Mouse (Mus musculus) small intestine, adult 2 months (tissue): ENCODE results near the gene Cdk2ap1. TPM values are rescaled to one million over a fixed set of nuclear protein-coding genes. Genes with fewer than 3 reads are reported as not detected.
"Not testable (repeated sequence)": the region's sequence is repeated elsewhere in the genome, so short reads cannot be mapped to it uniquely, and the experiment has no call there.

Source experiments
- H3K27ac ChIP-seq: fragments of 200-500 bp; 2 replicates; pipeline ENCODE4 v1.5.1; 2012; ENCODE audit warnings: low read depth, low read length, control low read depth, inconsistent platforms; ENCODE audit not compliant: insufficient read depth
- H3K27me3 ChIP-seq: fragments of 200-500 bp; 2 replicates; pipeline ENCODE4 v1.6.1; 2012; ENCODE audit warnings: mild to moderate bottlenecking, moderate library complexity, low read length, inconsistent platforms; ENCODE audit not compliant: control insufficient read depth, insufficient read depth
- H3K36me3 ChIP-seq: fragments of 200-500 bp; 2 replicates; pipeline ENCODE4 v1.6.1; 2012; ENCODE audit warnings: mild to moderate bottlenecking, low read length, control low read depth, inconsistent platforms; ENCODE audit not compliant: control insufficient read depth, insufficient read depth
- H3K4me1 ChIP-seq: fragments of 200-500 bp; 2 replicates; pipeline ENCODE4 v1.6.1; 2012; ENCODE audit warnings: low read length, inconsistent platforms, mixed read lengths; ENCODE audit not compliant: control insufficient read depth, insufficient read depth, insufficient read length
- H3K4me3 ChIP-seq: fragments of 200-500 bp; 2 replicates; pipeline ENCODE4 v1.5.1; 2012; ENCODE audit warnings: low read depth, mild to moderate bottlenecking, control low read depth, inconsistent platforms, low read length, moderate library complexity
- CTCF ChIP-seq: fragments of 200-500 bp; IDR thresholded peaks from 2 replicates; pipeline ENCODE4 v1.5.1; 2012; ENCODE audit warnings: low read depth, mild to moderate bottlenecking, control low read depth, inconsistent platforms, low read length, moderate library complexity, mixed read lengths; ENCODE audit not compliant: insufficient replicate concordance, insufficient read length; ENCODE audit errors: extremely low read depth
- POLR2A ChIP-seq: fragments of 200-500 bp; IDR thresholded peaks from 2 replicates; pipeline ENCODE4 v1.6.1; 2012; ENCODE audit warnings: low read depth, mild to moderate bottlenecking, control low read depth, inconsistent platforms, low read length, moderate library complexity
- WGBS: fragments of 180-500 bp; shearing (Covaris S2); methylation state at CpG from one replicate; pipeline ENCODE4 v1.1.7; 2018; 5-methylcytosine and 5-hydroxymethylcytosine counted together
- polyA plus RNA-seq: library from polyadenylated mRNA; depleted of rRNA; stranded (reverse); fragments of >200 nt; gene quantifications from 2 replicates; pipeline ENCODE4 v1.2.3, GENCODE M21; 2012

Cdk2ap1 gene
- polyA plus RNA-seq, 1 experiment, result 52.8 TPM

DNA sequence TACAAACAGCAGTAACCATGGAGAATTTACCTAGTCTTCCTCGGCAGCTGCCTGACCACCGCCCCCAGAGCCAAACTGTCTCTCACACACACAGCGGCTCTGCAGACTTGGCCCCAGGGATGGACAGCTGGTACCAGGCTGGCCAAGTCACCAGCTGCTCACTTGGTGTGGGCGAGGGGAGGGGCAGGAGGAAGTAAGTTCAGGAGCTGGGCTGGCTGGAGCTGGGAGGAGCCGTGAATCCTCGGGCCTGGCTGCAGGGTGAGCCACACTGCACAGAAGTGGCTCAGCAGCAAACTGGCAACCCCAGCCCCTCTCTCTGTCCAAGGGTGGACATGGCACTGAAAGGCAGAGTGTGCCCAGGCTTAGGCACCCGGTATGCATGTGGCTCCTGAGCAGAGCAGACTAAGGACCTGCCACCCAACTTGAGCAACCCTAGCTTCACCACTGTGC is 11.7 kb downstream of the Cdk2ap1 start:
- H3K4me3 ChIP-seq, result peak overlapping the region; percentile 21; the same call in 1 of the 2 replicates
- peaks cover 14% of the 10 kb centered on the region for H3K4me1 ChIP-seq
- 8% methylated on average over 7 of the region's 7 CpGs for WGBS
- 0 out of 2 replicates have a peak overlapping the region, but pooled peaks have one; percentile 39 for H3K27ac ChIP-seq
- TF ChIP-seq CTCF, result no peak
- TF ChIP-seq POLR2A, result no peak
- no peaks in the 10 kb centered on the region for H3K27me3 ChIP-seq
- H3K36me3 ChIP-seq, result peaks cover 19% of the 10 kb centered on the region

GRCm38 (mm10) chr5:124350350-124350749 is 12.5 kb downstream of the Cdk2ap1 start:
- Histone ChIP-seq H3K36me3 (peaks cover 21% of the 10 kb centered on the region), H3K27ac (no peak overlapping the region), H3K27me3 (no peaks in the 10 kb centered on the region), H3K4me3 (no peak overlapping the region), H3K4me1 (peaks cover 14% of the 10 kb centered on the region)
- TF ChIP-seq POLR2A, result no peak
- no peak for TF ChIP-seq CTCF
- 91% methylated on average over 2 of the region's 2 CpGs for WGBS

DNA sequence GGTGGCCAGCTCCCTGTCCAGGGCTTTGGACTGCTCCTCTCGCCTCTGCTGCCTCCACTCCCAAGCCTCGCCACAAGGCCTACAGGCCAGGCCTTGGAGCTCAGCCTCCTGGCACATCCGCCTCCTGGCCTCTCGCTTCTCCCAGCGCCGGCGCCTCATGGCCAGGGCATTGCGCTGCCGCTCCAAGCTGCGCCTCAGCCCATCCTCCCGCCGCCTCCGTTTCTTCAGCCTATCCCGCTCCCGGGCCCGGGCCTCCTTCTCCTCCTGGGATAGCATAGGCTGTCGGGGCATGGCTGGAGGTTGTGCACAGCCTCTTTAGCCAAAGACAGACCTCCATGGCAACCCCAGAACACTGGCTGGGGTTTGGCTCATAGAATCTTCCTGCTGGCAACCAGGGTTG is 13.7 kb downstream of the Cdk2ap1 start:
- peaks cover 14% of the 10 kb centered on the region for H3K4me1 ChIP-seq
- no peaks in the 10 kb centered on the region for H3K27me3 ChIP-seq
- 95% methylated on average over 17 of the region's 17 CpGs for WGBS
- TF ChIP-seq CTCF (no peak), POLR2A (no peak)
- no peak overlapping the region for H3K27ac ChIP-seq
- H3K36me3 ChIP-seq, result peaks cover 27% of the 10 kb centered on the region
- H3K4me3 ChIP-seq, result no peak overlapping the region

GRCm38 (mm10) chr5:124342897-124343296 is 20.0 kb downstream of the Cdk2ap1 start:
- Histone ChIP-seq H3K27ac (no peak overlapping the region), H3K4me3 (no peak overlapping the region), H3K4me1 (no peaks in the 10 kb centered on the region), H3K36me3 (peaks cover 16% of the 10 kb centered on the region), H3K27me3 (no peaks in the 10 kb centered on the region)
- no peak for TF ChIP-seq POLR2A
- TF ChIP-seq CTCF, result no peak
- 69% methylated on average over 8 of the region's 8 CpGs for WGBS

DNA sequence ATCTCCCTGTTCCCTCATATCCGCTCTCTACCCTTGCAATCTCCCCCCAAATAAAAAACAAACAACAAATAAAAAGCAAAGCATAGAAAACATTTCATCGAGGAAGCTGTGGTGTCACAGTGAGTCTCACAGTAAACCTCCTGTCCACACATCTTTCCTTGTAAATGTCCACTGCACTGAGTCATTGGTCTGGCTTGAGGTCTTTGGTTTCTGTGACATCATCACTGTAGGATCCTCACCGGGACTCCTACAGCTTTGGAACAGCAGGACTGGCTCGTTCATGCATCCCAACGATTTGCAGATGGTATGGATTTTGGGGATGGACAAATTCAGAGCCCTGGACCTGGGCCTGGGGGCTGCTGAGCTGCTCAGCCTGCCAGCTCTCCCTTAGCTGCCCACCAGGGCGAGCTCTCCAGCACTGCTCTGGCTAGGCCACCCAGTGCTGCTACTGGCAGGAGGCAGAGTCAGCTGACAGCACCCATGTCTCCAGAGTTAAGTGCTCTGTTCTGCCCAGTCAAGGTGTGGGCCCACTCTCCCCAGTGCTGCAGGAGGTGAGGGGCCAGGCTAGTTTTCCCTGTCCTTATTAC is 21.0 kb downstream of the Cdk2ap1 start:
- H3K4me1 ChIP-seq, H3K27me3 ChIP-seq, H3K27ac ChIP-seq, H3K4me3 ChIP-seq: not testable (repeated sequence)
- 65% methylated on average over 6 of the region's 6 CpGs for WGBS
- H3K36me3 ChIP-seq, result peaks cover 14% of the 10 kb centered on the region

- Histone ChIP-seq H3K4me1 (peaks cover 4% of the 10 kb centered on the region; the same call in 1 of the 2 replicates), H3K36me3 (no peaks in the 10 kb centered on the region), H3K27me3 (no peaks in the 10 kb centered on the region), H3K4me3 (no peak overlapping the region), H3K27ac (no peak overlapping the region)
- TF ChIP-seq CTCF, result no peak
- 90% methylated on average over 8 of the region's 8 CpGs for WGBS
Observed at GRCm38 (mm10) chr5:124338791-124339190, 24.1 kb downstream of the Cdk2ap1 start.

DNA sequence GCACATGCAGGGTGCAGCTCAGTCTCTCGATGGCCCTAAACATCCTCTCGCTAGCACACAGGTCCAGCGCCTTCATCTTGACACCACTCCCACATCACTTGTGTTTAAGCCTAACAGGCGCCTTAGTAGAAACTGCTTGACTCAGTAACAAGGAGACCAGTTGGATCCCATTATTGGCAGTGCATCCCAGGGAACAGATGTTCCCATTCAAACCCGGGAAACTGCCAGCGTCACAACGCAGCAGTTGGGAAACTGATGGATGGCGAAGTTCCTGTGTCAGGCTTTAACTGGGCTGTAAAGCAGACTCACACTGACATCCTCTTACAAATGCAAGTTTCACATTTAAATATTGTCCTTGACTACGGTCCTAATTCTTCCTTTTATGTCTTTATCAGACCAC is 25.0 kb downstream of the Cdk2ap1 start:
- Histone ChIP-seq H3K27ac (no peak overlapping the region), H3K4me1 (peaks cover 4% of the 10 kb centered on the region; the same call in 1 of the 2 replicates), H3K36me3 (no peaks in the 10 kb centered on the region), H3K27me3 (no peaks in the 10 kb centered on the region), H3K4me3 (no peak overlapping the region)
- 70% methylated on average over 9 of the region's 9 CpGs for WGBS
- no peak for TF ChIP-seq CTCF
- no peak for TF ChIP-seq POLR2A

- TF ChIP-seq POLR2A (no peak), CTCF (no peak)
- WGBS, result 92% methylated on average over 9 of the region's 9 CpGs
- H3K4me3 ChIP-seq, result no peak overlapping the region
- no peaks in the 10 kb centered on the region for H3K27me3 ChIP-seq
- H3K4me1 ChIP-seq, result peaks cover 4% of the 10 kb centered on the region; the same call in 1 of the 2 replicates
- no peaks in the 10 kb centered on the region for H3K36me3 ChIP-seq
- H3K27ac ChIP-seq, result no peak overlapping the region
Observed at GRCm38 (mm10) chr5:124337103-124337502, 25.8 kb downstream of the Cdk2ap1 start.
